Mouse (Mus musculus) left cerebral cortex, postnatal 10 days (tissue): ENCODE measurements around the gene Ophn1. TPM values are rescaled to one million over a fixed set of nuclear protein-coding genes. Genes with fewer than 3 reads are reported as not detected.

Experiments used
- DNase-seq, 2 experiments: peaks; one replicate each; pipeline ENCODE4 v3.0.0; 2021 to 2022; ENCODE audit warnings: low spot score in 2 of 2, mixed read lengths in 1 of 2; ENCODE audit errors: extremely low spot score in 1 of 2
- intact Hi-C: fragments of 180-260 bp; cut with DNase I; formaldehyde crosslinking; loops from one replicate; pipeline ENCODE4 v1.15.1; 2025
- microRNA-seq: library from miRNA; unstranded; fragments of <30 nt; microRNA quantifications from one replicate; pipeline ENCODE4 v1.2.0, GENCODE M21; 2022
- total RNA-seq, 2 experiments: library from RNA; stranded (reverse); gene quantifications; 2 replicates each; pipeline ENCODE4 v1.2.3; 2021

Gene Ophn1
- total RNA-seq, 2 experiments from 2014 or later, result 35.7 to 43.9 TPM

DNA sequence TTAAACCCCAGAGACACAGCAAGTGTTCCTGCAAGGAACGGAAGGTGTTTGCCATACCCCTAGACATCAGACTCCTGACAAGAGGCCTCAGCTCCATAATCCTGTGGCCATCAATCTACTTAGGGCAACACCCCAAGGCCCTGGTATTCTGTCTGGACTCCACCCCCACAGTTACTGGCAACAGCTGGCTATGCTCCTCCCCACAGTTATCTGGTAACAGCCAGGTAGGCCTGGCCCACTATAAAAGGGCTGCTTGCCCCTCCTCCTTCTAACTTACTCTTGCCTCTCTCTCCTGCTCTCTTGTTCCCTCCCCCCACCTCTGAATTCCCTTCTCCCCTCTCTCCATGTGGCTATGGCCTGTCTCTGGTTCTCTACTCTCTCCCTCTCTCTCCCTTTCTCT is 344.4 kb downstream of the Ophn1 start:
- intact Hi-C loops, result no loop called here

DNA sequence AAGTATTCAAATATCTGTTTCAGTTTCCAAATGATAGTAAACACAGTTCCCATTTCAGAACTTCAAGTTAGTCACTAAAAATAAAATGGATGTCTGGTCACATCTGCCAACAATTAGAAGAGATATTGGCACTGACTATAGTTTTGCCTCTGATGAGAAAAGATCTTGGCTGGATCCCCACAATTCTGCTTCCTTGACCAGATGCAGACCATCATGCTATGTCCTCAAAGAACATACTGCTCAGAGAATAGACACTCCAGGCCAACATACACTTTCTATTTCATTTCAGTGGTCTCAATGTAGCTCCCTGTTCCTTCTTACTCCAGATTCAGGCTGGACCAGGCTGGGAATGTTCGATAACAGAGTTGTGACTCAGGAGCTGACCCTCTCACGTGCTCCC is 375.5 kb downstream of the Ophn1 start:
- no peak for DNase-seq
- intact Hi-C loops, result no loop called here

More for the DNA sequence above, 344.4 kb downstream of the Ophn1 start:
- DNase-seq, result no peak

DNA sequence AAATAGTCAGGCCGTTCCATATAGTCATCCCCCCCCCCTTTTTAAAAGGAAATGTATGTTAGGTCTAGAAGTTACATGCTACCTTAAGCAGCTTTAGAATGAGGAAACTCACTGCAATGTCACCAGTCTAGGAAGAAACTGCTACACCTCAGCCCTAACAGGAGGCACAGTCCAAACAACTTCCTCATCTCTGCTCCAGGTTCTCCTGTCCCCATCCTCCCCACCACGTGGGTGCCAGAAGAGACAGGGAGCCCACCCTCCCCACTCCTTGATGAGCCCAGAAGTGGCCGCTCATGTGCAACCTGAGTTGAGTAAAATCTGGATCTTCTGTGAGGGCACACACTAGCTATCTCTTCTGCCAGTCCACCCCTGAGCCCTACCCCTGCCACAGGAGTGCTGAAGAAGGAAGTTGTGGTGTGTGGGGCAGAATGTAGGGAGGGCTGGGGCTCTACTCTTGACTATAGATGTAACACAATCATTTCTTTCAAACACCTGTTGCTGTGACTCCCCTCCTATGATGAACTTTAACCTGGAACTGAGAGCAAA is 376.4 kb downstream of the Ophn1 start:
- intact Hi-C loops, result no loop called here

More for the DNA sequence above, 376.4 kb downstream of the Ophn1 start:
- no peak for DNase-seq

Small RNA genes within 50 kb of the gene (microRNA-seq; reads per million reads assigned to microRNA genes)
- gene Gm27554, result not detected

Other genes starting within 250 kb of the Ophn1 start
- 10 to 100 TPM; 37.0 to 37.4 TPM for gene Yipf6, start 45.3 kb upstream of the Ophn1 start, total RNA-seq
- 1 to 10 TPM; 8.3 to 9.4 TPM for gene Stard8, start 112.2 kb upstream of the Ophn1 start, total RNA-seq
- gene Efnb1, start 245.1 kb upstream of the Ophn1 start, total RNA-seq, result 10 to 100 TPM; 14.7 to 14.8 TPM